Mouse (Mus musculus): ENCODE data around the gene Zbtb16.

DNA sequence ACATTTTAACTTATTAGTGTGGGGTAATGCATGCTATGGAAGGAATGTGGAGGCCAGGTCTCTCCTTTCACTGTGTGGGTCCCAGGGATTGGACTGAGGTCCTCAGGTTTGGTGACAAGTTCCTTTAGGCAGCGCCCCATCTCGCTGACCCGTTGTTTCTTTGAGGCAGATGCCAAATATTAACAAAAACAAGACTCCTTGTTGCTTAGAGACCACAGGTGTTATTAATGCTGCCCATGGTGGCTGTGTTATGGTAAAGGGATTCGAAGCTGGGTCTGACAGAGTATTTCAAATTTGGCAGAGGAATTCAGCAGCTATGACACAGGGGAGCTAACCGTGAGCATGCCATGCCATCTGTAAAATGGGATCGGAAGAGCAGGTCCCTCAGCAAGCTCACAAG is 114.4 kb downstream of the Zbtb16 start:
- TF ChIP-seq MAX (IDR thresholded peaks at IDR 0.05; ENCODE audit: low read depth) (no peak), POLR2A (IDR thresholded peaks at IDR 0.05; ENCODE audit: insufficient read length, low read depth) (no peak), USF1 (IDR thresholded peaks at IDR 0.05; ENCODE audit: low read depth) (no peak), CEBPB (IDR thresholded peaks at IDR 0.05; ENCODE audit: insufficient read depth, poor library complexity, severe bottlenecking) (no peak), TCF12 (IDR thresholded peaks at IDR 0.05; ENCODE audit: insufficient read depth, poor library complexity, severe bottlenecking) (no peak), E2F4 (IDR thresholded peaks at IDR 0.05; ENCODE audit: insufficient read depth) (no peak), POLR2AphosphoS2 (IDR thresholded peaks at IDR 0.05; ENCODE audit: insufficient read length, low read depth) (no peak), SRF (IDR thresholded peaks at IDR 0.05; ENCODE audit: control insufficient read depth, insufficient read length, low read depth) (no peak), MYOD1 (IDR thresholded peaks at IDR 0.05; ENCODE audit: control insufficient read depth in 1 of 3, insufficient read length in 2 of 3, low read depth in 2 of 3) (no peak)
